Mouse (Mus musculus) kidney, adult 2 months (tissue): ENCODE results near the gene Cops7a.

Experiments
- CTCF ChIP-seq: fragments of 200-500 bp; conservative IDR thresholded peaks from 2 replicates; pipeline ENCODE4 v1.5.1; 2011; ENCODE audit warnings: low read depth, mild to moderate bottlenecking, control low read depth, low read length, moderate library complexity, mixed read lengths; ENCODE audit not compliant: insufficient read depth, insufficient read length
- POLR2A ChIP-seq: fragments of 200-500 bp; IDR thresholded peaks from one replicate; pipeline ENCODE4 v1.6.1; 2011; ENCODE audit warnings: low read depth, low read length, control low read depth

DNA sequence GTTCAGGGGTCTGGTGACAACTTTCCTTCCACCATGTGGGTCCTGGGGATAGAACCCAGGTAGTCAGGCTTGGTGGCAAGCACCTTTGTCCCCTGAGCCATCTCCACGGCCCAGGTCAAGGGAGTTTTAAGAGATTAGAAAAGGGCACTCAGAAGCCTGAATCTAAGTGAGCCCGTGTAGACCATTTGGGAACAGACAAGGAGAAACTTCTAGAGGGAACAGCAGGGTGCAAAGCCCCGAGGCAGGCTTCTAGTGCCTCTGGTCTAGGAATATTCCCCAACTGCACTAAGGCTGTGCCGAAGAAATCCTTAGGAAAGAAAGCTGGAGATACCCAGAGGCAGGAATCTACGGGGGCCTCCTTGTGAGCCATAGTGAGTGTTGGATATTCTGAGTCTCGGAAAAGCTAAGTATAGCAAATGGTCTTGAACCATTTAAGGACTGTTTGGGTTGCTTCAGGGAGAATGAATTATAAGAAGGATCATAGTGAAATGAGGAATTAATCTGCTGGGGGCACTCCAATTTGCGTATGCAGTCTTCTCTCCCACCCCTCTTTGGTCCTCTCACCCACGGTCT is 30.6 kb upstream of the Cops7a start:
- TF ChIP-seq CTCF (no peak), POLR2A (no peak)
